Mouse (Mus musculus): ENCODE measurements at regions not wholly inside any gene's neighbourhood (a gene's known extent, or its start where the extent isn't known, plus 50 kb on each side); places are given as distances from the start of the nearest gene placed in this dataset.

DNA sequence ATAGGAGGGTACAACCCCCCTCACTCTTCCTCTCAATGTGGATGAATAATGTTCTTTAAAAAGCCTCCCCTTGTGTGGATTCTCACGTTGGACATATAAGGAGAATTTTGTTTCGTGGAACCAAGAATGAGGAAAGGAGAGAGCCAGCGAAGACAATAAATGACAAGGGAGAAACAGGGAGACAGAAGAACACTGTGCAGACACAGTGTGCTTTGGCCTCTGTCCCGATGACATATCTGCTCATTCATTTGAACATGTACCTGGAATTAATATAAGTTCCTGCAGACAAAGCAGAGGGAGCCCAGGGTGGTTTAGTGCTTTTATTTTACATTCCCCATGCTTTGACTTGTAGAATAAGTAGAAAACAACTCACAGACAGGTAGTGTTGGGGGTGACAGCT, 370.3 kb upstream of the Smarca2 start:
- Histone ChIP-seq H3K4me2 (ENCODE audit: low read depth) (no peak overlapping the region), H3K9ac (ENCODE audit: low read length) (no peak overlapping the region), H3K4me3 (ENCODE audit: low read depth, low read length) (no peak overlapping the region), H3K36me3 (ENCODE audit: control insufficient read depth, insufficient read depth, low read length) (no peaks in the 10 kb centered on the region), H3K27ac (ENCODE audit: low read depth, low read length) (no peak overlapping the region), H3K9me3 (ENCODE audit: control insufficient read depth, low read length) (no peaks in the 10 kb centered on the region), H3K4me1 (ENCODE audit: control insufficient read depth, insufficient read depth, low read length) (no peaks in the 10 kb centered on the region), H3K27me3 (ENCODE audit: control insufficient read depth, insufficient read depth, low read length) (no peaks in the 10 kb centered on the region)
- WGBS = 79% methylated on average over 4 of the region's 4 CpGs
- DNase-seq (ENCODE audit: low spot score) (no peak), ATAC-seq (ENCODE audit: insufficient read depth, low FRiP score, low TSS enrichment) (no peak)

DNA sequence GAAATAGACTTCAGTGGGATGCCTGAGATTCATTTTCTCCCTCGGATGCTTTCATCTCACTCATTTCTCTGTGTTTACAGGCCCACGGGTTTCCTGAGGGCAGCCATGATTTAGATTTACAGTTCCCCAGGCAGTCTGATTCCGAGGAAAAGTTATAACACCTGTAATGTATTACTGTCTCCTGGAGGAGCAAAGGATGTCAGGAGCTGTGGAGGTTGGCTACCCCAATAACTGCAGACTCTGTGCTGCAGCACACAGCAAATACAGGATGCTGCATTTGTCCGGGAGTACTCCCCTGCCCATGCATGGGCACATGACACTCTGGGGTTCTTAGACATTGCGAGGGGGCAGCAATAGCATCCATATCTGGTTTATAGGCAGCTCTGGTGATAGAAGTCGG, 360.8 kb upstream of the Smarca2 start:
- ATAC-seq (ENCODE audit: insufficient read depth, low FRiP score, low TSS enrichment) = no peak
- H3K4me3 ChIP-seq (ENCODE audit: low read depth, low read length) = no peak overlapping the region
- H3K4me2 ChIP-seq (ENCODE audit: low read depth) = no peak overlapping the region
- no peak overlapping the region for H3K27ac ChIP-seq (ENCODE audit: low read depth, low read length)
- no peak for DNase-seq (ENCODE audit: low spot score)
- no peaks in the 10 kb centered on the region for H3K36me3 ChIP-seq (ENCODE audit: control insufficient read depth, insufficient read depth, low read length)
- H3K9me3 ChIP-seq (ENCODE audit: control insufficient read depth, low read length) = no peaks in the 10 kb centered on the region
- no peaks in the 10 kb centered on the region for H3K27me3 ChIP-seq (ENCODE audit: control insufficient read depth, insufficient read depth, low read length)
- no peaks in the 10 kb centered on the region for H3K4me1 ChIP-seq (ENCODE audit: control insufficient read depth, insufficient read depth, low read length)
- H3K9ac ChIP-seq (ENCODE audit: low read length) = no peak overlapping the region
- 63% methylated on average over 6 of the region's 6 CpGs for WGBS

DNA sequence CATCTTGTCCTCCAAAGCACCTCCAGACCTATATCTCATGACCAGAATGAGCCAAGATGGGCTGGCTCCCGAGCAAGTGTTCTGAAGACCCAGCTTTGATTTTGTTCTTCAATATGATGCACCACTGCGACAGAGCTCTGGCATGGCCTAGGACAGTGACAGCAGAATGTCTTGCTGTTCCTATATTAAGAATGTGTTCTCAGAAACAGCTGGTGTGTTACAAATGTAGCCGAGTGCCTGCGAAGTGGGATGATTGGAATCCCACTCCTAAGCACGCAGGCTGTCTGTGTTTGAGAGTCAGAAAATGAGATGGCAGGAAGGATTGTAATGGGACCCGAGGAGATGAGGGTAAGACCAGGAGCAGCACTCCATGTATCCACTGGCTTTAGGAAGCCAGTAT, 355.1 kb upstream of the Smarca2 start:
- Histone ChIP-seq H3K27ac (ENCODE audit: low read depth, low read length) (no peak overlapping the region), H3K4me2 (ENCODE audit: low read depth) (no peak overlapping the region), H3K9me3 (ENCODE audit: control insufficient read depth, low read length) (no peaks in the 10 kb centered on the region), H3K4me3 (ENCODE audit: low read depth, low read length) (no peak overlapping the region), H3K27me3 (ENCODE audit: control insufficient read depth, insufficient read depth, low read length) (no peaks in the 10 kb centered on the region), H3K4me1 (ENCODE audit: control insufficient read depth, insufficient read depth, low read length) (no peaks in the 10 kb centered on the region), H3K36me3 (ENCODE audit: control insufficient read depth, insufficient read depth, low read length) (no peaks in the 10 kb centered on the region), H3K9ac (ENCODE audit: low read length) (no peak overlapping the region)
- ATAC-seq (ENCODE audit: insufficient read depth, low FRiP score, low TSS enrichment) (no peak), DNase-seq (ENCODE audit: low spot score) (no peak)
- WGBS = 94% methylated on average over 6 of the region's 6 CpGs

DNA sequence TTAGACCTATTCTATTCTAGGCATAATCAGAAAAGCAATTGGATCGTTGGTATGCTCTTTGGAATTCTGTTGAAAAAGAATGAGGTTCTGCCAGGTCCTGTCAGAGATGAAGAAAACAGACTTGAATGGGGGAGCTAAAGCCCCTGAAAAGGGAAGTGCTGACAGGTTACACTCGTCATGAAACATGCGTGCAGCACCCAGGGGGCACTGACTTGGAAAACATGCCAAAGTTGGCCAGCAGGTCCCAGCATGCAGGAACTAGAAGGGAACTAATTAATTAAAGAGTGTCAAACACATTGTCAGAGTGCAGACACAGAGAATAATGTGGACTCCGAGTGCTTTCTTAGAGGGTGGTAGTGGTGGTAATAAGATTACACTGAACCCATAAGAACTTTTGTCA, 346.2 kb upstream of the Smarca2 start:
- WGBS = 73% methylated on average over 4 of the region's 4 CpGs
- Histone ChIP-seq H3K27me3 (ENCODE audit: control insufficient read depth, insufficient read depth, low read length) (no peaks in the 10 kb centered on the region), H3K4me1 (ENCODE audit: control insufficient read depth, insufficient read depth, low read length) (no peaks in the 10 kb centered on the region), H3K27ac (ENCODE audit: low read depth, low read length) (no peak overlapping the region), H3K9ac (ENCODE audit: low read length) (no peak overlapping the region), H3K4me3 (ENCODE audit: low read depth, low read length) (no peak overlapping the region), H3K36me3 (ENCODE audit: control insufficient read depth, insufficient read depth, low read length) (no peaks in the 10 kb centered on the region), H3K4me2 (ENCODE audit: low read depth) (no peak overlapping the region), H3K9me3 (ENCODE audit: control insufficient read depth, low read length) (no peaks in the 10 kb centered on the region)
- no peak for DNase-seq (ENCODE audit: low spot score)
- no peak for ATAC-seq (ENCODE audit: insufficient read depth, low FRiP score, low TSS enrichment)

DNA sequence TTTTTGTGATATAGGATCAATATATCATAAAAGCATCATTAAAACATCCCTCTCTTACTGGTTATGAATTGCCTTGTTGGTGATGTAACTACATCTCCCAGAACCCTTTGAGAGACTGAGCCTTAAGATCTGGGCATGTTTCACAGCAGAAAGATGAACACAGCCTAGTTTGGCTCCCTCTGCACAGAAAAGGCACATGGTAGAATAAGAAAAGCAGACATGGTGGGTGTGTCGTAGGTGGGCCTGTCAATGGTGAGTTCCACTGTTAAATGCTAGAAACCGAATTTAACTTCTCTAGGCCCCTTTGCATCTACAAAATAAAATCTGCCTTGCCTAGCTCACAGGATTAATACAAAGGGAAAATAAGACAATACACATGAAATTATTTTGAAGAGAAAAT, 343.3 kb upstream of the Smarca2 start:
- Histone ChIP-seq H3K27me3 (ENCODE audit: control insufficient read depth, insufficient read depth, low read length) (no peaks in the 10 kb centered on the region), H3K27ac (ENCODE audit: low read depth, low read length) (no peak overlapping the region), H3K4me3 (ENCODE audit: low read depth, low read length) (no peak overlapping the region), H3K4me1 (ENCODE audit: control insufficient read depth, insufficient read depth, low read length) (no peaks in the 10 kb centered on the region), H3K9me3 (ENCODE audit: control insufficient read depth, low read length) (no peaks in the 10 kb centered on the region), H3K36me3 (ENCODE audit: control insufficient read depth, insufficient read depth, low read length) (no peaks in the 10 kb centered on the region), H3K9ac (ENCODE audit: low read length) (no peak overlapping the region), H3K4me2 (ENCODE audit: low read depth) (no peak overlapping the region)
- DNase-seq (ENCODE audit: low spot score) (no peak), ATAC-seq (ENCODE audit: insufficient read depth, low FRiP score, low TSS enrichment) (no peak)
- WGBS = 86% methylated on average over 2 of the region's 2 CpGs

DNA sequence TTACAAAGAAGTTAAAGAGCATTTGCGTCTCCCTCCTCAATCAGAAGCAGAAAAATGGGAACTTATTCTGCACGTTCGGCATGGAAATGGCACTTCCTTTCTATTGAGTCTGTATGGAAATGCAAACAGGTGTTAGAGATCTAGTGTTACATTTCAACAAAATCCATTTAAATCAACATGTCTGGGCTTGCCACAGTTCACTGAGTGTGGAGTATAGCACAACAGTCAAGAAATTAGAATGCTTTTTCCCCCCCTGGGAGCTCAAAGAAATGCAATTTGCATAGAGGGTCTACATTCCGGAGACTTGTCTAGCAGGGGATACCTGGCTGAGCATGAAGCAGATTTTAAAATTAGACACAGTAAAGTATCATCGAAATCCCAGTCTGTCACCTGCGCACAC, 308.5 kb upstream of the Smarca2 start:
- H3K36me3 ChIP-seq (ENCODE audit: control insufficient read depth, insufficient read depth, low read length) = no peaks in the 10 kb centered on the region
- DNase-seq (ENCODE audit: low spot score) = no peak
- 88% methylated on average over 6 of the region's 6 CpGs for WGBS
- no peak overlapping the region for H3K4me2 ChIP-seq (ENCODE audit: low read depth)
- H3K4me3 ChIP-seq (ENCODE audit: low read depth, low read length) = no peak overlapping the region
- no peak overlapping the region for H3K9ac ChIP-seq (ENCODE audit: low read length)
- H3K27ac ChIP-seq (ENCODE audit: low read depth, low read length) = no peak overlapping the region
- no peaks in the 10 kb centered on the region for H3K4me1 ChIP-seq (ENCODE audit: control insufficient read depth, insufficient read depth, low read length)
- no peak for ATAC-seq (ENCODE audit: insufficient read depth, low FRiP score, low TSS enrichment)
- H3K9me3 ChIP-seq (ENCODE audit: control insufficient read depth, low read length) = no peaks in the 10 kb centered on the region
- no peaks in the 10 kb centered on the region for H3K27me3 ChIP-seq (ENCODE audit: control insufficient read depth, insufficient read depth, low read length)

DNA sequence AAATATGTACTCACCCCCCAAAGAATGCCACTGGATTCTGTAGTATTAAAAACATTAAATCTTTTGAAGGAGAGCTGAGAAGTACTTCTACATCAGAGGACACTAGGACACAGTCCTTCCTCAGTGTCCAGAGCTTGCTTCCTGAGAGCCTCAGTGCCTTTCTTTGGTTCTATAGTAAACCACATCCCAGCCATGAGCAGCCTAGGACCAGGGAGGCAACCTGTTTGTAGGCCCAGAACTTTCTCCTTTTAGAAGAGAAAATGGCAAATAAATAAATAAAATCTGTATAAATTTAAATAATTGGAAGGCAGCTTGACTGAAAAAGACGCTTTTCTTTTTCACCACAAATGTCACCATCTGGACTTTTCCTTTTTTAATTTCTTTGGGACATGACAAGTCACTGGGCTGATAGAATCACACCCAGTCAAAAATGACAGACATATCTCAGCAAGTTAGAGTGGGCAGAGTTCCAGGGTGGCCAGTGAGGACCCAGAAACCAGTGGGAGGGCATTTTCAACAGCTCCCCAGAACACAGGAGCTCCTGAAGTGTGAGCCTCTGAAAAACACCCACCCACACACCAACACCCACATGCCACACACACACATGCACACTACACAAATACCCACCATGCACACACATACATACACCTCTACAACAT, 296.2 kb upstream of the Smarca2 start:
- H3K4me2 ChIP-seq (ENCODE audit: low read depth) = no peak overlapping the region
- ATAC-seq (ENCODE audit: insufficient read depth, low FRiP score, low TSS enrichment) = no peak
- 90% methylated on average over 1 of the region's 1 CpGs for WGBS
- no peaks in the 10 kb centered on the region for H3K4me1 ChIP-seq (ENCODE audit: control insufficient read depth, insufficient read depth, low read length)
- no peaks in the 10 kb centered on the region for H3K36me3 ChIP-seq (ENCODE audit: control insufficient read depth, insufficient read depth, low read length)
- no peak overlapping the region for H3K27ac ChIP-seq (ENCODE audit: low read depth, low read length)
- no peak overlapping the region for H3K9ac ChIP-seq (ENCODE audit: low read length)
- no peaks in the 10 kb centered on the region for H3K27me3 ChIP-seq (ENCODE audit: control insufficient read depth, insufficient read depth, low read length)
- no peaks in the 10 kb centered on the region for H3K9me3 ChIP-seq (ENCODE audit: control insufficient read depth, low read length)
- no peak overlapping the region for H3K4me3 ChIP-seq (ENCODE audit: low read depth, low read length)
- no peak for DNase-seq (ENCODE audit: low spot score)

DNA sequence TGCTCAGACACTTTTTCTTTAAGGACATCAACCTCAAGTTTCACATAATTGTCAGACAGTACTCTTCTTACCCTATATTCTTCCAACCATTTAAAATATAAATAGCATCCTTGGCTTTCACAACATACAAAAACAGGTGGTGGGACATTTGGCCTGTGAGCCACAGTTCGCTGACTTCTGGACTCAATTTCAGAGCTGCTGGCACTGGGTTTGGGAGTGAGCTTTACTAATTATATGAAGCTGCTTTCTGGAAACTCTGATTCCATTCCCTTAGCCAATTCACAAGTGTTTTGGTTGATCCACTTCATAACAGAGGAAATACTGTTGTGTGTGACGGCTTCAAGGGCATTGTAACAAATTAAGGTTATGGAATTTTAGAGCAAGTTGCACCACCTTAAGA, 285.9 kb upstream of the Smarca2 start:
- H3K4me2 ChIP-seq (ENCODE audit: low read depth) = no peak overlapping the region
- no peak for DNase-seq (ENCODE audit: low spot score)
- ATAC-seq (ENCODE audit: insufficient read depth, low FRiP score, low TSS enrichment) = no peak
- no peak overlapping the region for H3K4me3 ChIP-seq (ENCODE audit: low read depth, low read length)
- no peaks in the 10 kb centered on the region for H3K4me1 ChIP-seq (ENCODE audit: control insufficient read depth, insufficient read depth, low read length)
- WGBS = 89% methylated on average over 2 of the region's 2 CpGs
- no peak overlapping the region for H3K9ac ChIP-seq (ENCODE audit: low read length)
- no peaks in the 10 kb centered on the region for H3K9me3 ChIP-seq (ENCODE audit: control insufficient read depth, low read length)
- H3K27me3 ChIP-seq (ENCODE audit: control insufficient read depth, insufficient read depth, low read length) = no peaks in the 10 kb centered on the region
- H3K36me3 ChIP-seq (ENCODE audit: control insufficient read depth, insufficient read depth, low read length) = no peaks in the 10 kb centered on the region
- H3K27ac ChIP-seq (ENCODE audit: low read depth, low read length) = no peak overlapping the region

DNA sequence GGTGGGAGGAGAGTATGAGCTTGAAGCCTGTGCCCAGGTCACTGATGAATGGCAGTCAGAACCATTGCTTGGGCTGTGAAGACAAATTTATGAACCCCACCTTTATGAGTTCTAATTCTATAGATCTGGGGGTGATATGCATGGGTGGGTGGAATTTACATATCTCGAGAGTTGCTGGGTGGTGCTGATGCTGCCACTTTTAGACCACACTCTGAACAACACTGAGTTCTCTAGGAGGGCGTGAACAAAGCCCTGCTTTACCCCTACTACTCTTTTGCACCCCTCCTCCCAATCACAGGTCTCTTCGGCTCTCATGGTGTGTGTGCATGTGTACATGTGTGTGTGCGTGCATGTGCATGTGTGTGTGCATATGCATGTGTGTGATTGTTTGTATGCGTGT, 281.2 kb upstream of the Smarca2 start:
- Histone ChIP-seq H3K27me3 (ENCODE audit: control insufficient read depth, insufficient read depth, low read length) (no peaks in the 10 kb centered on the region), H3K9ac (ENCODE audit: low read length) (no peak overlapping the region), H3K27ac (ENCODE audit: low read depth, low read length) (no peak overlapping the region), H3K4me3 (ENCODE audit: low read depth, low read length) (no peak overlapping the region), H3K4me1 (ENCODE audit: control insufficient read depth, insufficient read depth, low read length) (no peaks in the 10 kb centered on the region), H3K36me3 (ENCODE audit: control insufficient read depth, insufficient read depth, low read length) (no peaks in the 10 kb centered on the region), H3K9me3 (ENCODE audit: control insufficient read depth, low read length) (no peaks in the 10 kb centered on the region), H3K4me2 (ENCODE audit: low read depth) (no peak overlapping the region)
- ATAC-seq (ENCODE audit: insufficient read depth, low FRiP score, low TSS enrichment) (no peak), DNase-seq (ENCODE audit: low spot score) (no peak)
- 86% methylated on average over 5 of the region's 5 CpGs for WGBS
